Mouse (Mus musculus) cerebellum, adult (tissue): ENCODE data around the gene Vasn.

Experiments
- ATAC-seq: cut with Nextera tagmentation; 2 replicates; pipeline ENCODE4 v1.9.2; 2017; ENCODE audit warnings: mild to moderate bottlenecking, moderate library complexity, mixed read lengths; ENCODE audit not compliant: insufficient number of reproducible peaks, low FRiP score, low TSS enrichment

Vasn gene

DNA sequence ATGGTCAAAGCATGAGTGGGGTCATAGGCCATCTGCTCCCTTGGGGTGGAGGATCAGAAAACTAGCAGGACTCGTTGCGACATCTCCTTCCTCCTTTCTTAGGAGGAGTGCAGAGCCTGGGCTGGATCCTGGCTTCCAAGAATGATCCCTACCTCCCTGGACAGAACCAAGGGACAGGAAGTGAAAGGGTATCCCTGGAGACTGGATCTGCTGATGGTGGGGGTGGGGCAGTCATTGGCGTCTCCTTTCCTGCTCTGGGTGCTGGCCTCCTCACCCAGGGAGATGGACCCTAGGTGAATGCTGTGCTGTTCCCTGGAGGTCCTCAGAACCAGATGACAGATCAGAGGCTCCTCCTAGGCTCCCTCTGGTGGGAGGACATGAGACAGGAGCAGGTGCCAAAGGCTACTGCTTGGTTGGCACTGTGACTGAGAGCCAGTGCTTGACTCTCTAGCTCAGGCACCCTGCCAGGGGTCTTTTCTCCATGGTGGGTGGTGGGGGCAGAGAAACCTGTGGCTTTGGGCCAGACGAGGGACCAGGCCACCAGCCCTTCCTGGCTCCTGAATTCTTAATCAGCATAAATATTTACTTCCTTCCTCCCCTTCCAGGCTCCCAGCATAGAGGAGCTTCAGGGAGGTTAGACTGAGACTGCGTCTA is 33.2 kb upstream of the Vasn start:
- 0 out of 2 replicates have a peak, but pooled peaks have one; percentile 7 for ATAC-seq

DNA sequence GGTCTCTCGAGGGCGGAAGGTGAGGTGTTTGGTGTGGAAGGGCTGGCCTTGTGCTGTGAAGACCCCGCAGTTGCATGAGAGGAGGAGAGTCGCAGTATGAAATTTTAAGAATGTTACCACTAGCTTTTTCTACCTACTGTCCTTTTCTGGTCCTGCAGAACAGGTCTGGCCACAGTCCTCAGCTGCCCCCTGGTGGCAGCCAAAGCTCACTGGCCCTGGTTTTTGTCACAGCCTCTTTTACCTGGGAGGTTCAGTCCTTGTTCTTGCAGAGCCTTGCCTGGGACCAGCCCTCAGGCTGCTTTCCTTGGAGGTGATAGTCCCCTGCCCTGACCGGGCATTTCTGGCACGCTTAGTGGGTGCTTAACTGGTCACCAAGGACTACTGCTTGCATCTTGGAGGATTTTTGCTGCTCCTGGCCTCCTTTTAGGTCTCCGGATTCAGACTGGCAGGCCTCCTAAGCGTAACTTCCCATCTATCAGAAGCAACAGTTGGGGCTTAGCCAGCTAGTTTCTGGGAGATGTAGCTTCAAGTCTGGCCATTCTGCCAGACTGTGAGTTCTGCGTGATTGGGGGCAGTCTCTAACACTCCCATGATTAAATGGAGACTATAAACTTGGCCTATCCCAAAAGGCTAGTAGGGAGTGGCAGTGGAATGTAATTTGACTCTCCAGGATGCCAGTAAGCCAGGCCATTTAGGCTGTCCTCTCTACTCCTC is 31.8 kb upstream of the Vasn start:
- ATAC-seq: peak; percentile 54; the same call in 1 of the 2 replicates

DNA sequence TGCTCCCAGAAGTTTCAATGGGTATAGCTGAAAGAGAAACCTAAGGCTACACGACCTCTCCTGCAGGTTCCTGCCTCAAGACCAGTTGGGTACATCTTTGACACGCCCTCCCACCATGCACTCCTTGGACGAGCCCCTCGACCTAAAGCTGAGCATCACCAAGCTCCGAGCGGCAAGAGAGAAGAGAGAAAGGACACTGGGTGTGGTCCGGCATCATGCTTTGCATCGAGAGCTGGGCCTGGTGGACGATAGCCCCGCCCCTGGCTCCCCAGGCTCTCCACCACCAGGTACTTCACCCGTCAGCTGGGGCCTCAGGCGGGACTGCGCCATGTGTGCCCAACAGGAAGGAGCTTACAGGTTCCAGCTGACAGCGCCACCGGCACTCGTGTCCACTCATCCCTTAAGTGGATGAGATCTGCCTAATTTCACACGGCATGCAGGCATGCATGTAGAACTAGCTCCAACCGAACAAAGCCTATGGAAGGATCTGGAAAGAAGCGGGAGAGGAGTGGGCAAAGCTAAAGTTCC is 31.1 kb upstream of the Vasn start:
- ATAC-seq: no peak

DNA sequence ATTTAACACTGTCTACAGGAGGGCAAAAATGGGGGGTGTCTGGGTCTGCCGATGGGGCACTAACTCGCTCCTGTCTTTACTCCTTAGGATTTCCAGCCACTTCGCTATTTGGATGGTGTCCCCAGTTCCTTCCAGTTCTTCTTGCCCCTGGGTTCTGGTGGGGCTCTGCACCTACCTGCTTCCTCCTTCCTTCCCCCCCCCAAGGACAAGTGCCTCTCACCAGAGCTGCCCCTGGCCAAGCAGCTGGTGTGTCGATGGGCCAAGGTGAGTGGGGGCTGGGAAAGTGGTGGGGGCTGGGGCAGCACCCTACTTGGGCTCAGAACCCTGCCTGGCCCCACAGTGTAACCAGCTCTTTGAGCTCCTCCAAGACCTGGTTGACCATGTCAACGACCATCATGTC is 28.5 kb upstream of the Vasn start:
- ATAC-seq: no peak

DNA sequence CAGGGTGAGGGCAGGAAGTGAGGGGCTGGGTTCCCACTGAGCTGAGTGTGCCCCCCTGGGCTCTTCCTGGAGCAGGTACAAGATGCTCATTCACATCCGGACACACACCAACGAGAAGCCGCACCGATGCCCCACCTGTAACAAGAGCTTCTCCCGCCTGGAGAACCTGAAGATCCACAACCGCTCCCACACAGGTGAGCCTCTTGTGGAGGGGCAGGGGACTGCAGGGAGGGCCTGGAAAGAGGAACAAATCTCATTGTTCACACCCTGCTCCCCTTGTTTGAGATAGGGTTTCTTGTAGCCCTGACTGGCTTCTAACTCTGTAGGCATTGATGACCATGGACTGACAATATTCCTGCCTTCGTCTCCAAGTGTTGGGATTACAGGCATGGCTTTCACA is 28.1 kb upstream of the Vasn start:
- ATAC-seq: no peak

DNA sequence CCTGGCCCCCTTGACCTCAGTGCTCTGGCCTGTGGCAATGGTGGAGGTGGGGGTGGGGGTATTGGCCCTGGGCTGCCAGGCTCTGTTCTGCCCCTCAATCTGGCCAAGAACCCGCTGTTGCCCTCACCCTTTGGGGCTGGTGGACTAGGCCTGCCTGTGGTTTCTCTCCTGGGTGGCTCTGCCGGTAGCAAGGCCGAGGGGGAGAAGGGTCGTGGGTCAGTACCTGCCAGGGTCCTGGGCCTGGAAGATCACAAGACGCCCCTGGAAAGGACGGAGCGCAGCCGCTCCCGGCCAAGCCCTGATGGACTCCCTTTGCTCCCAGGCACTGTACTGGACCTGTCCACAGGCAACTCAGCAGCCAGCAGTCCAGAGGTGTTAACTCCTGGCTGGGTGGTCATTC is 26.0 kb upstream of the Vasn start:
- ATAC-seq: no peak

DNA sequence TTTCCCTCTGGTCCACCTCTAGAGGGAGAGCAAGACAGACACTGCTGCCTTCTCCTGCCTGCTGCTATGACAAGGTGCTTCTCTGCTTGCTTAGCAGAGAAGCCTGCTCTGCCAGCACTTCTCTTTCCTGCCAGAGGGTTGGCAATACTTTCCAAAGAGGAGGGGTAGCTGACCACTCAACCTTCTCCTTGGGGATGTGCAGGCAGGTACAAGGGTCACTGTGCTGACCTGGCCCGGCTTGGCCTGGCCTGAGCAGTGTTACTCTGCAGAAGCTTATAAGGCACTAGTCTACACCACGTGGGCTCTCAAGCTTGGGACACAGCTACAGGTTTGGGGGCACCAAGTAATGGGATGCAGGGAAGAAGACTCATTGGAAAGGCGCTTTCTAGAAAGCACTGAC is 25.1 kb upstream of the Vasn start:
- ATAC-seq: no peak

DNA sequence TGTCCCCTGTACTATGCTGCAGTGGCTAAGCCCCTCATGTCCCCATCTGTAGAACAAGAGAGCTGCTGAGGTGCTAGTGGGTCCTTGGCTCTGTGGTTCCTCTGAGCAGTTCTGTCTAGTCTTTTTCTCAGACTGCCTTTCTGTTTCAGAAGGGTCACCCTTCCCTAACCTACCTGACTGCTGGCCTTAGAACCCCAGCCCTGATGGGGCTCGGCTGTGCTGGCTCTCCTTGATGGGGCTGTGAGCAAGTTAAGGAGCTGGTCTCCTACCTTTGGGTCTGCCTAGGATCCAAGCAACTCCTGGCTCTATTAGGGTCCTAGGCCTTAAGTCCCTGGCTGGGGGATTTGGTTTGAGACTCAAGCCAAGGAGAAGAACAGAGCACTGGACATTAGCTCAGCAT is 24.4 kb upstream of the Vasn start:
- no peak for ATAC-seq

DNA sequence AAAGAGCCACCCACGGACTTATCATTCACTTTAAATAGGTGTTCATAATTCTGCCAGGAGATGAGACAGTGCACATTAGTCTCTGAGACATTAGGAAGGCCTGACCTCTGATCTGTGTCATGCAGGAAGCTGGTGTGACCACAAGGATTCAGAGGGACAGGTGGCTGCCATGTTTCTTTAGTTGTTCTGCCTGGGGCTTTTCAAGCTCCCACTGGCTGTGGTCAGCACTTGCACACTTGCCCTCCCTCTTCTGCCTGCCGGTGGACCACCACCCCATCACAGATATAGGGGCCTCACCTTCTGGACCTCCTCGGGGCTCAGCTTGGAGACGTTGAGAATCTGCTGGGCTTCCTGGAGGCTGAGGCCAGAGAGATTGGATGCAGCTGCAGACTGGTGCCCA is 22.9 kb upstream of the Vasn start:
- no peak for ATAC-seq

DNA sequence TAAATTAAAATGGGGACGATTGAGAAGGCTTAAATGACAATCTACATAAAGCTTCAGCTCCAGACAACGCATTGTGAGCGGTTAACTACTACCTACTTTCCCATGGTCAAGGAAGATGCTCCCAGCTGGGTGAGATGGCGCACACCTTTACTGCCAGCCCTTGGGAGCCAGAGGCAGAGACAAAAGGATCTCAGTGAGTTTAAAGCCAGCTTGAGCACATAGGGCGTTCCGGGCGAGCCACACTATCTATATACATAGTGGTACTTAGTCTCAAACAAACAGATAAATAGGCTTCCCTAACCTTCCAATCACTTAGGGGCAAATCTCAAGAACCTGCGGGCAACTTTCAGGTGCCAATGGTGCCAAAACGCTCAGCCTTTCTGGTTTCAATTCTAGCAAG is 15.7 kb upstream of the Vasn start:
- no peak for ATAC-seq

DNA sequence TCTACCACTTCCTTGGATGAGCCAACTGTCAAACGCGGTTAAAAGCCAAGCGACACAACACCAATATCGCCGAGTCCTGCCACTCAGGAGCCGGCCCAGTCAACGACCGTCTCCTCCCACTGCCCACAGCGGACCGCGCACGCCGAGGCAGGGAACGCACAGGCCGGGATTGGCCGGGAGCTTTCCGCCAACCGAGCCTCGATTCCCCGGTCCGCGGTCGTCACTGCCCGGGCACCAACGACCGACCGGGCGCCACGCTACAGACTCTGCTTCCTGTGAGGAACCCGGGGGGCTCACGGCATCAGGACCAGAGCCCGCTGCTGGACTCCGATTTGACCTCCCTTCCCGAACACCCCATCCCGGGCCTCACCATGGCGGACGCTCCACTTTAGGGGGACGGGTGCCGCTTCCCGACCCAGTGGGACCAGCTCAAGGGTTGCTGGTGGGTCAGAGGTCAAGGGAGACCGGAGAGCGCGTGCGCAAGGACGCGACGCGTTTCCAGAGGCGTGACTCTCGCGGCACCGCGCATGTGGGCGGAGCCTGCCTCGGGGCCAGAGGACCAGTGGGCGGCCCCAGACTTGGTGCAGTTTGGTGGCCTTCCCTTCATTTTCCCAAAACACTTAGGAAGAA is 15.1 kb upstream of the Vasn start, which contains the start of gene Pam16:
Pam16 (minus strand) TSS at position 508 of the 630 bp plus-strand sequence.
- ATAC-seq: peak; percentile 77

DNA sequence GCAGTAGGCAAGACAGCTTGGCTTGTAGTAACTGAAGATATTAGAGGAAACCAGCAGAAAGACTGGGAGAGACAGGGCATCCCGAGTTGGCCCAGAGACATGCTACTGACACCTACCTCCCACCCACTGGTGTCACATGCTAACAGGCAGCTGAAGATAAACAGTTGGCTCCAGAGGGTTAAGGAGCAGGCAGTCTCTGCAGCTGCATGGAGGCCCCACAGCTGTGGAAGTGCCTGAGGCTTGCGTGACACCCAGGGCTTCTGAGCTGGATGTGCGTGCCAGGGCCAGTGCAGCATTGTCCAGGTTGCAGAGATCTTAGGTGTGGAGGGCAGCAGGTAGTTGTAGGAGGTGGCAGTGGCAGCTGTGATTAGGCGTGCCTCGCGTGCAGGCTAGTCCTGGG is 12.6 kb upstream of the Vasn start:
- ATAC-seq: no peak

DNA sequence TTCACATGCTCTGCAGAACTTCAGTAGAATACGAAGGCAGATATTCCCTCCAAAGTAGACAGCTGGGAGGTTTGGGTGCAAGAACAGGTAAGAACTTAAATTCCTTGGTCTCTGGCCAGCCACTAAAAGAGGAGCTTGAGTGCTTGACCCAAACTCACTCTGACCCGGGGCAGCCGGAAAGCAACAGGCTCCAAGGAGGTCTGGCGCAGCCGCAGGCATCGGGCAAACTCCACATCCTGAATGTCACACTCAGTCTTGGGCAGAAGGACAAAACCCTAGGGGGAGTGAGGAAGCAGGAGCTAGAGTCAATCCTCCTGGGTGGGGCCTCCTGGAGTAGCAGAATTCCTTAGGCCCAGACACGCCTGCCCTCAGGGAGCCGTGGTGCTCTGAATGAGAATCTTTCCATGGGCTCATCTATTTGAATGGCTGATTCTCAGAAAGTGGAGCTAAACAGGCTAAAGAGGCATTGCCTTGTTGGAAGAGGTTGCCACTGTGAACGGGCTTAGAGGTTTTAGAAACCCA is 10.8 kb upstream of the Vasn start:
- no peak for ATAC-seq

DNA sequence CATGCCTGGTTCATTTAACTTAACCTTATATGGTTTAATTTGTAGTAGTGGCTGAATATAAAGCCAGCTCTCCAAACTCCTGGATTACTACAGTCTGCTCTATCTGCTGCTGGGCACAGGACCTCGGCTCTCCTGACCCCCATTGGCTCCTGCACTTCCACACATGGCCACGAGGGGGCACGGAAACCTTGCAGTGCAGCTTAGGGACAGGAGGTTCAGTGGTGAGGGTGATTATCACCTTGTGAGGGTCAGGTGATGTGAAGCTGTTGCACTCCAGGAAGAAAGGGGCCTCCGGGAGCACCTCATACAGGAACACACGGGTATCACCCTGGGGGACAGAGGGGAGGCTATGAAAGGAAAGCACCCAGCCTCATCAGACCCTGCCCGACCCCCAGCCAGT is 9.8 kb upstream of the Vasn start:
- no peak for ATAC-seq

DNA sequence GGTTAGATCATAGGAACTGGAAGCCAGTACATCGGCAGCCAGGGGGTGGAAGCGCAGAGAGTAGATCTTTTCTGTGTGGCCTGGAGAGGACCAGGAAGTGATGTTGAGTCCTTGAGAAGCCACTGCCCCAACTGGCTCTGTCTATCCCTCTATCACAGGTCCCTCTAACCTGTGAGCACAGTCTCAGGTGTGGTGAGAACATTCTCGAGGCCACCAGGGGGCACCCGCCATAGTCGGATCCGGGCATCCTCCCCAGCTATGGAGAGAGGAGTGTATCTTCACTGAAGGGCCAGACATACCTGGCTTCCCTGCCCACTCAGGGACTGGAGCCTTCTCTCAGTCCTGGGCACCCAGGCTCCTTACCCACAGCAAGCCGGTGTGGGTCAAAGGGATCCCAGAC is 7.7 kb upstream of the Vasn start:
- no peak for ATAC-seq

DNA sequence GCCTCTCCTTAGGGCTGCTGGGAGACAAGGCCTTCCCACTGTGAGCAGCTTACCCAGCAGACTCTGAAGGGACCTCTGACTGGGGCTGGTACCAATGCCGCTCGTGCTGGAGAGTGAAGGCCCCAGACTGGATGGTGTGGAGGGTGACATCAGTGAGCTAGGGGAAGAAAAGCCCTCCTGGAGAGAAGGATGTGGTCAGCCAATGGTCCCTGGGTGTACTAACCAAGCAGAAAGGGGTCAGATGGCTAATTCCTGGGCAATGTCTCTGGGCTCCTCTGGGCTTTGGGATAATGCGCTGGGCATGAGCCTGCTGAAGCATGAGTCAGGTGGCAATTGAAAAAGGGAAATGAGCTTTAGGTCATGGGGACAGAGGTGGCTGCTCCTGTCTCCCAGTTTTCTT is 6.1 kb upstream of the Vasn start:
- ATAC-seq: no peak

DNA sequence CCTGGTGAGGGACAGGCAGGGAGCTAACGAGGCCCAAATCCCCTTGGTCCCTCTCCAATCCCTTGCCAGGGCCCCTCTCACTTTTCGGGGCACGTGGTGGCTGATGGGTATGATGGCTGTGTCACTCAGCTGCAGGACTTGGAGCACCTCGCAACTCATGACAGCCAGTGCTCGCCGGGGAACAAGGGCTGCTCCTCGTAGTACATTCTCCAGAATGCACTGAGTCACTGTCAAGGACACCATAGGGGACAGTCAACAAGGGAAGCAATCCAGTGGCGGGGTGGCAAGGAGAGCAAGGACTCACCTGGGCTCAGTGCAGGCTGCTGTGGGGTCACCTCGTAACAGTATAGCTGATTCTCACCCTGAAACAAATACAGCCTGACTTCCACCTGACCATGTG is 5.1 kb upstream of the Vasn start:
- no peak for ATAC-seq

DNA sequence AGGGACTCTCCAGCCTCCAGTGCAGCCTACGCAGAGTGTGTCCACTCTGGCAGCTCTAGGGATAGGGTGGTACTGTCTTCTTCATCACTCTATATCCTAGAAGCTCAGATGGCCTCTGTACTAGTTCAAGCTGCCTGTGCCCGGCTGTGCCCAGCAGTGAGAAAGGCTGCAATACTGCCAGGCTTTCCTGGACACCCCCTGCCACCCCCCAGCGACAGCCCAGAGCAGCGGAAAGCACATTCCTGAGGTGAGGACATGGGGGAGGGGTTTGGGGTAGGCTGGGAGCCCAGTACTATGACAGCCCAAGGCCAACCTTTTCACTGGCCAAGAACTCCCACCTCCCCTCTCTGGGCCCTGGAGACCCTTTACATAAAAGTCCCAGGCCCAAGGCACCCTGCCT is 4.0 kb upstream of the Vasn start:
- no peak for ATAC-seq

DNA sequence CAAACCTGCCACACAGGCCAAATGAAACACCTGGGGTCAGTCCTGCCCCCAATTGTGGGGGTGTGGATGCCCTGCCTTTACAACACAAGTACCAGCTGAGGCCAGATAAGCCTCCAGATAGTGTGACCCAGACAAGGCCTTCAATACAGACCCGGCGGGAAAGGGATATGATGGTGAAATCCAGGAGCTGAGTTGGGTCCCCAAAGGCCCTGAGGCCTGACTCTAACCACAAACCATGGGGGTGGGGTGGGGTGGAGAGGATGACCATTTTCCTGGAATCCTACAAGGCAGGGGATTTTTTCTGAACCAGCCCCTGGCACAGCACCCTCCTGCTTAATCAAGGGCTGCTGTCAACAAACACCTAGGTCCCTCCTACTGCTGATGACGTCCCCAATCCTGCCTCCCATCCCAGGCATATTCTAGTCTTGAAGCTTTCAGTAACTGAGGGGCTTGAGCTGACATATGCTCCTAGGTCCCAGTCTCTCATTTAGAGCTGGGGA is 800 bp upstream of the Vasn start:
- no peak for ATAC-seq

DNA sequence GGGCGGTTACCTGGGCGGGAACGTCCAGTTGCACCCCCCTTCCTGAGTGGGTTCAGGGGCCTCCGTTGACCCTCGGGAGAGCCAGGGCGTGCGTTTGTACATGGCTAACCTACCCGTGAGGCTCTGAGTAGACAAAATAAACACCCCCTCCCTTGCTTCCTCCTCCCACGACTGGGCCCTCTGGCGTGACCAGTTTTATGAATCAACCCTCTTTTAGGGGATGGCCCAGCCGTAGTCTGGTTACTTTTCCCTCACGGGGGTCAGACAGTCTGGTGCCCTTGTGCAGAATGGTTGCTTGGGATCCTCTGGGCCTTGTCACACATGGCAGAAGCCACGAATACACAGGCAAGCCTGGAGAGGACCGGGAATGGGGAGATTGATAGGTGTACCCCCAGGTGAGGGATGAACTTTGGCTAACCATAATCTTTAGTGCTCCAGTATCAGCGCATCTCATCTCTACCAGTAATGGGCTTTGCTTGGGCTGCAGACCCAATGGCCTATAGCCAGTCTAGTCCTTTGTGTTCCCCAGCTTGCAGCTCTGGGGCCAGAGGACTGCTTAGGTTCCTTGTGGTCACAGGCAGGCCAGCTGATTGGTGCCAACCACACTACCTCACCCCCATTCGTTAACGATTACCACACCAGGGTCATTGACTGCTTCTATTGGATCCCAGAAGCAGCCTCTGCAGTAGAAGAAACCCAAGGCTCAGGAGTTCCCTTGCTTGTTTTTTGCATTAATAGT is 695 bp downstream of the Vasn start:
- no peak for ATAC-seq
